Mouse (Mus musculus) midbrain, postnatal 0 days (tissue): ENCODE data around the gene Fam78a. TPM values are rescaled to one million over a fixed set of nuclear protein-coding genes. Genes with fewer than 3 reads are reported as not detected.

Experiments
- ATAC-seq: fragments of 200-750 bp; cut with Nextera tagmentation; 2 replicates; pipeline ENCODE4 v1.8.0; 2017; ENCODE audit warnings: moderate number of reproducible peaks, mild to moderate bottlenecking, moderate TSS enrichment, moderate library complexity; ENCODE audit not compliant: low FRiP score
- DNase-seq: peaks from one replicate; pipeline ENCODE4 v3.0.0-alpha.2; 2015; ENCODE audit warnings: low spot score
- H3K27ac ChIP-seq: fragments of 300-500 bp; sonication (generic); 2 replicates; pipeline ENCODE4 v1.5.1; 2014; ENCODE audit warnings: low read depth, mild to moderate bottlenecking, low read length, mixed read lengths
- H3K27me3 ChIP-seq: fragments of 300-500 bp; sonication (generic); 2 replicates; pipeline ENCODE4 v1.6.1; 2014; ENCODE audit warnings: low read length, control low read depth, mixed read lengths; ENCODE audit not compliant: insufficient read depth
- H3K36me3 ChIP-seq: fragments of 300-500 bp; sonication (generic); 2 replicates; pipeline ENCODE4 v1.6.1; 2014; ENCODE audit warnings: low read length, control low read depth, mixed read lengths; ENCODE audit not compliant: insufficient read depth
- H3K4me1 ChIP-seq: fragments of 300-500 bp; sonication (generic); 2 replicates; pipeline ENCODE4 v1.6.1; 2014; ENCODE audit warnings: mild to moderate bottlenecking, control low read depth, antibody characterized with exemption, low read length, mixed read lengths; ENCODE audit not compliant: insufficient read depth
- H3K4me2 ChIP-seq: fragments of 300-500 bp; sonication (generic); 2 replicates; pipeline ENCODE4 v1.6.1; 2014; ENCODE audit warnings: low read depth, mild to moderate bottlenecking, low read length, mixed read lengths; ENCODE audit not compliant: poor library complexity, severe bottlenecking
- H3K4me3 ChIP-seq: fragments of 300-500 bp; sonication (generic); 2 replicates; pipeline ENCODE4 v1.5.1; 2014; ENCODE audit warnings: low read depth, mild to moderate bottlenecking, low read length, moderate library complexity
- H3K9ac ChIP-seq: fragments of 300-500 bp; sonication (generic); replicated peaks from 2 replicates; pipeline ENCODE4 v1.6.1; 2014; ENCODE audit warnings: mild to moderate bottlenecking, low read length, moderate library complexity, mixed read lengths; ENCODE audit not compliant: poor library complexity, severe bottlenecking
- H3K9me3 ChIP-seq: fragments of 300-500 bp; sonication (generic); 2 replicates; pipeline ENCODE4 v1.6.1; 2016; ENCODE audit warnings: low read length, control low read depth
- CTCF ChIP-seq: IDR thresholded peaks from 2 replicates; pipeline ENCODE4 v1.5.1; 2016; ENCODE audit warnings: antibody characterized with exemption, mild to moderate bottlenecking
- WGBS: fragments of 180-500 bp; shearing (Covaris S2); extraction: QIAGEN DNeasy Blood & Tissue Kit; methylation state at CpG from one replicate; pipeline ENCODE4 v1.1.7; 2014; 5-methylcytosine and 5-hydroxymethylcytosine counted together
- polyA plus RNA-seq: library from polyadenylated mRNA; unstranded; fragments of >200 nt; fragmentation: Nextera tagmentation; extraction: Ambion mirVana; gene quantifications from 2 replicates; pipeline ENCODE4 v1.2.1, GENCODE M21; 2015
- total RNA-seq: library from RNA; depleted of rRNA; stranded (reverse); fragments of >200 nt; gene quantifications from 2 replicates; pipeline ENCODE4 v1.2.3, GENCODE M21; 2014

The Fam78a gene
- total and polyA plus RNA-seq, 2 experiments from 2014 or later: 0.35 to 0.77 TPM

DNA sequence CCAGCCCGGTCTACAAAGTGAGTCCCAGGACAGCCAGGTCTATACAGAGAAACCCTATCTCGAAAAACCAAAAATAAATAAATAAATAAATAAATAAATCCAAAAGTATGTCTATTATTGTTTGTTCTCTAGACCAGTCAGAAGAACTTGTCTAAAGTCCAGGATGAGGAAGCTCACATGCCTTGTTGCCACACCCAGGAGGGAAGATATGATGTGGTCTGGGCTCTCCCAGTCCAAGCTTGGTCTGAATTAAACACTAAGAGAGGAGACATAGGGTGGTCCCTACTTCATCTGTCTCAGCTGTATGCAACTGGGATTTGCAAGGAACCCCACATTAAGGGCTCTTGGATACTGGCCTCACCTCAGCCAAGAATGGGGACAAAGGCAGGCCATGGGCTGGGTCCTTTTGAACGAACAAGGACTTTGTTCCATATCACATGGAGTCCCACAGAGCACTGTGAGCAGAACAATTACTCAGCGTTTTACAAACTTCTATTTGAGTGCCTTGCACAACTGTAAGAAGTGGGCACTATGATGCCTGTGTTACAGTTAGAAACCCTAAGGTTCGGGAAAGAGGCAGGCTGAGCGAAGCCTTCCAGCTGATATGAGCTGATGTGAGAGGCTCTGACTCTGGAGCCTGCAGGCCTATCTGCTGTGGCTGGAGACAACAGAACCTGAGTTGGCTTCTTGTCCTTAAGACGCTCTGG lies 9.5 kb upstream of the Fam78a start:
- Histone ChIP-seq H3K36me3 (peaks cover 3% of the 10 kb centered on the region; the same call in 1 of the 2 replicates), H3K27ac (no peak overlapping the region)
- 88% methylated on average over 7 of the region's 7 CpGs for WGBS

DNA sequence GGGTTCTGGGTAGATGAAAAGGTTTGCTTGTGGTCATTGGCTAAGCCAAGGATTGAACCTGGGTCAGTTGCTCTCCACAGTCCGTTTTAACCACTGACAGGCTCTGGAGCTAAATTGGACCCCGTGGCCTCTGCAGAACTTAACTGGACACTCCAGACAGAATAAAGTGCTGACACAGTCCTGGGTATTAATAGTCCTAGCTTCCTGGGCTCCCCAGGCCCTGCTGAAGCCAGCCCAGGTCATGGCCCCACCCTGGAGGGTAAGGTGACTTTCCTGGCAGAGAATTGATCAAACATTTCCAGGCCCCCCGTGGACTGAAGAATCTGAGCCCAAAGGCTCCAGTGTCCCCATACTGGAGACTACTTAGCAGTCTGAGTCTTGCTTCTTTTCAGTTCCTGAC lies 7.3 kb upstream of the Fam78a start:
- H3K27ac ChIP-seq: no peak overlapping the region
- peaks cover 13% of the 10 kb centered on the region; the same call in 1 of the 2 replicates for H3K27me3 ChIP-seq
- TF ChIP-seq CTCF: no peak
- no peak overlapping the region for H3K9ac ChIP-seq
- no peaks in the 10 kb centered on the region for H3K9me3 ChIP-seq
- WGBS: 67% methylated on average over 3 of the region's 3 CpGs
- DNase-seq (no peak), ATAC-seq (no peak)
- no peak overlapping the region for H3K4me2 ChIP-seq
- peaks cover 10% of the 10 kb centered on the region for H3K4me1 ChIP-seq
- H3K4me3 ChIP-seq: no peak overlapping the region
- no peaks in the 10 kb centered on the region for H3K36me3 ChIP-seq

More for the DNA sequence above, 9.5 kb upstream of the Fam78a start:
- Histone ChIP-seq H3K27me3 (no peaks in the 10 kb centered on the region), H3K4me3 (no peak overlapping the region), H3K9me3 (no peaks in the 10 kb centered on the region), H3K9ac (no peak overlapping the region), H3K4me1 (peaks cover 10% of the 10 kb centered on the region), H3K4me2 (no peak overlapping the region)
- DNase-seq (no peak), ATAC-seq (no peak)
- no peak for TF ChIP-seq CTCF

DNA sequence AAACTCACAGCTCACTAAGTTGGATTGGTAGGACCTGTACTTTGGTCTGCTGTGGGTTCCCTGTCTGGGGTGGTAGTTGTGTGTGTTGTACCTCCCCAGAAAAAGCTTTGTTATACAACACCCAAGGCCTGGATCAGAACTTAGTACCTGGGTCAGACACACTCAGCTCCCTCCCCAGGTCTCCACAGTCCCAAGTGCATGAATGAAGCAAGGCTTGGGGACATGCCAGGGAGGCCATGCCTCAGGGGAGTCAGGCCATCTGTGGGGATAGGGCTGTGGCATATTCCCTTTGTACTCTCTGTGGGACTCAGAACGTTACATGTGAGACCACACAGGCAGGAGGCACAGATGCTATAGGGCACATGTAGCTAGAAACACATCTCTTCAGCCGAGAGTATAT lies 5.5 kb upstream of the Fam78a start:
- 65% methylated on average over 2 of the region's 2 CpGs for WGBS
- no peak for ATAC-seq
- no peak overlapping the region for H3K9ac ChIP-seq
- H3K9me3 ChIP-seq: no peaks in the 10 kb centered on the region
- H3K27me3 ChIP-seq: peaks cover 18% of the 10 kb centered on the region; the same call in 1 of the 2 replicates
- H3K4me1 ChIP-seq: no peaks in the 10 kb centered on the region
- no peaks in the 10 kb centered on the region for H3K36me3 ChIP-seq
- H3K4me3 ChIP-seq: no peak overlapping the region
- no peak overlapping the region for H3K4me2 ChIP-seq
- H3K27ac ChIP-seq: no peak overlapping the region
- no peak for TF ChIP-seq CTCF
- no peak for DNase-seq

DNA sequence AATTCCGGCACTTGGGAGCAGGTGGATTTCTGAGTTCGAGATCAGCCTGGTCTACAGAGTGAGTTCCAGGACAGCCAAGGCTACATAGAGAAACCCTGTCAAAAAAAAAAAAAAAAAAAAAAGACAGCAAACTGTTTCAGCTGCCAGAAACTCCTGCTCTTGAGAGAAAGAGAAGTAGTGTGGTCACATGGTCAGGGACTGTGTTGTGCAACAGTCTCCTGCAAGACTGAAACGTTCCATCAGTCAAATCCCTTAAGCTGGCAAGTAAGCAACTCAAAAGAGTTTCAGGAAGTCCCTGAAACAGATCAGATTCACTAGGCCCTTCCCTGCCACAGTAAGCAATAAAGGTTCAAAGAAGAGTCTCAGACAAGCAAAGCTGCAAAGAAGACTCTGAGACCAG lies 4.9 kb upstream of the Fam78a start:
- Histone ChIP-seq H3K4me1 (no peaks in the 10 kb centered on the region), H3K4me3 (no peak overlapping the region), H3K36me3 (no peaks in the 10 kb centered on the region), H3K9me3 (no peaks in the 10 kb centered on the region), H3K27me3 (peaks cover 18% of the 10 kb centered on the region; the same call in 1 of the 2 replicates), H3K9ac (no peak overlapping the region), H3K27ac (no peak overlapping the region), H3K4me2 (no peak overlapping the region)
- ATAC-seq (no peak), DNase-seq (no peak)
- 70% methylated on average over 3 of the region's 3 CpGs for WGBS
- TF ChIP-seq CTCF: no peak

DNA sequence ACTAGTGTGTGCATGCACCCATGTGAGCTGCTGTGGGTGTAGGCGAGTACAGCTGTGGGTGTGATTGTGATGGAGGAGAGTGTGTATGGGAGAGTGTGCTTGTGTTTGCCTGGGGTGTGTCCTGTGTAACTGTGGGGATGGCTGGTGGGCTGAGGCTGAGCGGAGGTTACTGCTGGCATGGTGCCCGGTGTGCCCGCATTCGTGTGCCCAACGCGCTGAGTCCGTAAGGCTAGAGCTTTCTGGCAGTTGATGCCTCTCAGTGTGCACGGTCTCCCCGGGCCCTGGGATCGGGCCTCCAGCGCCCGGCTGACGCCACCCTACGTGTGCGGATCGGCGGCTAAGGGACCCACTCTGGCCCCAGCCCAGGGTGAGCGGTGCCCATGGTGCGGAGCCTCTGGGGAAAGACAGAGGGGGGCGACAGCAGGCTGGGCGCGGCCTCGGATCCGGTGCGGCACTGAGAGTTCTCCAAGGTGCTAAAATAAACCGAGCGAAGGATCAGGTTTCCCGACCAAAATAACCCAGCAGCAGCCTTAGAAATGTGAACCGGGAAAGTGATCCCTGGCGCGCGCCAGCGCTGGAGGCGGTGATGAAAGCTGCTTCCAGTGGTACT lies 3.8 kb upstream of the Fam78a start:
- Histone ChIP-seq H3K4me2 (peak overlapping the region; percentile 40), H3K36me3 (no peaks in the 10 kb centered on the region), H3K4me1 (peaks cover 4% of the 10 kb centered on the region; the same call in 1 of the 2 replicates), H3K9ac (peak overlapping the region; percentile 36; the same call in 1 of the 2 replicates), H3K4me3 (peak overlapping the region; percentile 16; the same call in 1 of the 2 replicates), H3K27me3 (peaks cover 23% of the 10 kb centered on the region), H3K9me3 (no peaks in the 10 kb centered on the region), H3K27ac (no peak overlapping the region)
- TF ChIP-seq CTCF: no peak
- ATAC-seq: 0 out of 2 replicates have a peak, but pooled peaks have one; percentile 42
- WGBS: 8% methylated on average over 34 of the region's 35 CpGs
- DNase-seq: no peak

DNA sequence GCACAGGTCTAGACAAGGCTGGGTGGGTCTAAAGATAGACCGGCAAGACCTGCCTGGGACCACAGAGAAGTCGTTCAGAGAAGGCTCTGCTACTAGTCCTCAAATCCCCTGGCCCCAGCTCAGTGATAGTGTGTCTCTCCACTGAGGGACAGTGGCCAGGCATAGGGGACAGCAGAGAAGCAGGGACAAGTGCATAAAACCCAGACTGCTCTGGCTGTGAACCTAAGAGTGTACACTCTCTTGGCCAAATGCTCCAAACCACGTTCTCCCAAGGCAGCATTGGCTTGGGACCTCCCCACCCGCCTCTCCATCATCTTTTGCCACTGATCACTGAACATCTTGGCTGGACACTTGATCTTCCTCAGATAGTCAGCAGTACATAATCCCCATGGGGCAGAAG lies 2.9 kb upstream of the Fam78a start:
- no peak overlapping the region for H3K27ac ChIP-seq
- peaks cover 32% of the 10 kb centered on the region for H3K27me3 ChIP-seq
- no peak overlapping the region for H3K4me3 ChIP-seq
- ATAC-seq: no peak
- H3K9me3 ChIP-seq: no peaks in the 10 kb centered on the region
- WGBS: 69% methylated on average over 4 of the region's 4 CpGs
- H3K36me3 ChIP-seq: no peaks in the 10 kb centered on the region
- H3K9ac ChIP-seq: no peak overlapping the region
- DNase-seq: no peak
- H3K4me1 ChIP-seq: peaks cover 9% of the 10 kb centered on the region; the same call in 1 of the 2 replicates
- TF ChIP-seq CTCF: no peak
- H3K4me2 ChIP-seq: no peak overlapping the region
